Mouse (Mus musculus) adrenal gland, adult (tissue): Measurements from ENCODE around the gene Aip.

ENCODE experiments used
- DNase-seq, 2 experiments: peaks; one replicate each; pipeline ENCODE4 v3.0.0; 2022 to 2023; ENCODE audit warnings: low spot score in 1 of 2; ENCODE audit not compliant: inconsistent age in 2 of 2

Aip gene

GRCm38 (mm10) chr19:4152445-4153231, 27.0 kb upstream of the Aip start:
- peak in 1 of 2 experiments; percentile 56 for DNase-seq

- peak; percentile 57 to 71 for DNase-seq
These were observed 26.2 kb upstream of the Aip start for GRCm38 (mm10) chr19:4151898-4152297.

DNA sequence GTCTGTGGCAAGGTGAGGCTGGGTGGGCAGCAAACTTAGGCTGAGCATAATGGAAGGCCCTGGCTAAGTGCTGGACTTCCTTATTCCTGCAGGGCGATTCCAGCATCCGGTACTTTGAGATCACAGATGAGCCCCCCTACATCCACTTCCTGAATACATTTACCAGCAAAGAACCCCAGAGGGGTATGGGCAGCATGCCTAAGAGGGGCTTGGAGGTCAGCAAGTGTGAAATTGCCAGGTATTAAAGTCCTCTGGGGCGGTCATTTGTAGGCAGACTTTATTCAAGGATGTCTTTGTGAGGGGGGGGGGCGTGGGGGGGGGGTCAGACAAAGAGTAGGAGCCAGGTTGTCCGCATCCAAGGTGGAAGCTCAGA, 25.8 kb upstream of the Aip start:
- DNase-seq = peak in 1 of 2 experiments; percentile 59

DNA sequence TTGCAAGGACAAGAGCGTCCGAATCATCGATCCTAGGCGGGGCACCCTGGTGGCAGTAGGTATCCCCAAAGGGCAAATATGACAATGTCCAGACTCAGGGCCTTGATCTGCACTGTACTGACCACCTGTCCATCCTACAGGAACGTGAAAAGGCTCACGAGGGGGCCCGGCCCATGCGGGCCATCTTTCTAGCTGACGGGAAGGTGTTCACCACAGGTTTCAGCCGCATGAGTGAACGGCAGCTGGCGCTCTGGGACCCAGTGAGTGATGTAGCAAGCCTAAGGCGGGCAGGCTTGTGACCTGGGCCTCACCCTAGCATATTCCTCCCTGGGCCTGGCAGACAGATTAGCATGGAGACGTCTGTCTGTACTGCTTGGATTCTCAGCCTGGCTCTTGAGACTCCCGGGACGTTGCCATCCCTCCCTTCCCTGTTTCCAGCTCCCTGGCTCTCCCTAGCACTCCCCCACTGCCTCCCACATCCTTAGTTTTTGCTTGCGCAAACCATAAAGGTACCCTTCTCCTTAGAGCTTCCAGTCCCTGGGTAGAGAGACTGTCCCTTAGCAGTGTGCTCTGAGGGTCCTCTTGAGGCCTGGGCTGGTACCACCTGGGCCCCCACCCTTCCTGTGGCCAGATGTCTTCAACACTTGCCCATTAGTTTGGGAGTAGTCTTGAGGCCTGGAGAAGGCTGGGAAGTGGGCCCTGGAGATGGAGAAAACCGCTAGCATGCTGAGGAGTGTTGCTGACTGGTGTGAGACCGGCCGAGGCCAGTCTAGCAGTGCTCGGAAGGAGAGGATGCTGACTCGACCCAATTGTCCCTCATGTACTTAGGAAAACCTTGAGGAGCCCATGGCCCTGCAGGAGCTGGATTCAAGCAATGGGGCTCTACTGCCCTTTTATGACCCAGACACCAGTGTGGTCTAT, 25.2 kb upstream of the Aip start:
- peak in 1 of 2 experiments; percentile 42 for DNase-seq

GRCm38 (mm10) chr19:4149764-4150461, 24.3 kb upstream of the Aip start:
- DNase-seq = no peak

GRCm38 (mm10) chr19:4149283-4149682, 23.6 kb upstream of the Aip start:
- no peak for DNase-seq

DNA sequence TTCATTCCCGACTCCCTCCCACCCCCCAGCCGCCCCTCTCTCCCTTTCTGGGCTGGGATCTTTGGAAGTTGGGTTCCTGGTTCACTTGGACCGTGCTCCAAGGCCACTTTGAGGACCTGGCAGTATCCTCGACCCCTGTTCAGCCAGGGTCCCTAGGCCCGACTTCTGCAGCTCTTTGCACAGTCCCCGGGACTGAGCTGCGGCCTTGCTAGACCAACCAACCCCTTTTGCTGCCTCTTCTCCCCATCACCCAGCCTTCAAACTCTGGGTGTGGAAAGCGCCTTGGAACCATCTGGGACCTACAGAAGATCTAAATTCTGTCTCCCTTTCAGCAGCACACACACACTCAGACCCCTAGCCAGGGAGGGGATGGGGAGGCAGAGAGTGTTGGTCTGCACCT, 23.2 kb upstream of the Aip start:
- DNase-seq = peak in 1 of 2 experiments; percentile 76

- DNase-seq = peak; percentile 98 to 100
These were observed 22.8 kb upstream of the Aip start, which contains the start of gene Coro1b for GRCm38 (mm10) chr19:4148491-4148806. Gene Coro1b, plus strand, starts transcription at chr19:4148619.

- no peak for DNase-seq
These were observed 22.3 kb upstream of the Aip start for GRCm38 (mm10) chr19:4147782-4148490.

GRCm38 (mm10) chr19:4147022-4147405, 21.4 kb upstream of the Aip start:
- DNase-seq = no peak

- DNase-seq = no peak
These were observed 20.8 kb upstream of the Aip start for GRCm38 (mm10) chr19:4146366-4147021.

DNA sequence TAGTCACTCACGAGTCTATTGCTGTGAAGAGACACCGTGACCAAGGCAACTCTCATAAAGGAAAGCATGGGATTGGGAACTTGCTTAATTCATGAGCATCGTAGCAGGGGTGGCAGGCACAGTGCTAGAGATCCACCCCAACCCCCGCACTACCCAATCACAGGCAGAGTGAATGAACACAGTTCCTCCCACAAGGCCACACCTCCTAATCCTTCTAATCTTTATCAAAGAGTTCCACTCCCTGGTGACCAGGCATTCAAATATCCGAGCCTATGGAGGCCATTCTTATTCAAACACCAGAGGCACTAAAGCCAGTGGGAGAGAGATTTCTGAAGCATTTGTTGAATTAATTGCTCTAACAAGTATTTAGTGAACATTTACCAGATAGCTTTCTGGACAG, 20.3 kb upstream of the Aip start:
- DNase-seq = no peak

- DNase-seq = peak in 1 of 2 experiments; percentile 62
These were observed 19.2 kb upstream of the Aip start for GRCm38 (mm10) chr19:4144550-4145498.

DNA sequence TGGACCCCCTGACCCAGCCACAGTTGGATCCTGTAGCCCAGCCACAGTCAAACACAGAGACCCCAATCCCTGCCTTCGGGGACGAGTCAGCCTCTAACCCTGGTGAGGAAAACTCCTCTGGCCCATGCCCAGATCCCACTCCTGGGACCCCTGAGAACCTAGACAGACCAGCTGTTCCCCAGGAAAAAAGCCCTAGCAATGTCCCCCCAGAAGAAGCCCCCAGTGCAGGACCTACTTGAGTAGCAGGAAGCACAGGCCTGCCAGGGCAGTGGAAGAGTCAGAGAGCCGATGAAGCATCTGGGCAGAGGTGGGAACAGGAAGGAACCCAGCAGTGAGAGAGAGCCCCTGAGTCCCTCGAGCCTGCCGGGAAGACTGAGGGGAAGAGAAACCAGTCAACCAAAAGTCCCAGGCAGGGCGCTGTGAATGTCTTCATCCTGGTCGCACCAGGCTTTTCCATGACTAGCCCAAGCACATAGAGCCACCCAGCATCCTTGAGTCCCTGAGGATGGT, 18.2 kb upstream of the Aip start, which contains the start of gene Cabp4:
TSS of gene Cabp4 (minus strand) at position 275 of the 510 bp plus-strand sequence.
- DNase-seq = no peak

DNA sequence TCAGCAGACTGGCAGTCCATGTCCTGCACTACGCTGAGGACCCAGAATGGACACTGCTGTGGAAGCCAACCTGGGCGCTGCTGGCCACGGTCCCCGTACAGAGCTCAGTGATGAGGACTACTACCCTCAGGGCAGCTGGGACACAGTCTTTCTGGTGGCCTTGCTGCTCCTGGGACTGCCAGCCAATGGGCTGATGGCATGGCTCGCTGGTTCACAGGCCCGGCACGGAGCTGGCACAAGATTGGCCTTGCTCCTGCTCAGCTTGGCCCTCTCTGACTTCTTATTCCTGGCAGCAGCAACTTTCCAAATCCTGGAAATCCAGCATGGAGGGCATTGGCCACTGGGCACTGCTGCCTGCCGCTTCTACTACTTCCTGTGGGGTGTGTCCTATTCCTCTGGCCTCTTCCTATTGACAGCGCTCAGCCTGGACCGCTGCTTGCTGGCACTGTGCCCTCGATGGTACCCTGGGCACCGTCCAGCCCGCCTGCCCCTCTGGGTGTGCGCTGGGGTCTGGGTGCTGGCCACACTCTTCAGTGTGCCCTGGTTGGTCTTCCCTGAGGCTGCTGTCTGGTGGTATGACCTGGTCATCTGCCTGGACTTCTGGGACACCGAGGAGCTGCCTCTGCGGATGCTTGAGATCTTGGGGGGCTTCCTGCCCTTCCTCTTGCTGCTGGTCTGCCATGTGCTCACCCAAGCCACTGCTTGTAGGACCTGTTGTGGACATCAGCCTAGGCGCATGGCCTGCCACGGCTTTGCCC, 16.9 kb upstream of the Aip start:
- no peak for DNase-seq

DNA sequence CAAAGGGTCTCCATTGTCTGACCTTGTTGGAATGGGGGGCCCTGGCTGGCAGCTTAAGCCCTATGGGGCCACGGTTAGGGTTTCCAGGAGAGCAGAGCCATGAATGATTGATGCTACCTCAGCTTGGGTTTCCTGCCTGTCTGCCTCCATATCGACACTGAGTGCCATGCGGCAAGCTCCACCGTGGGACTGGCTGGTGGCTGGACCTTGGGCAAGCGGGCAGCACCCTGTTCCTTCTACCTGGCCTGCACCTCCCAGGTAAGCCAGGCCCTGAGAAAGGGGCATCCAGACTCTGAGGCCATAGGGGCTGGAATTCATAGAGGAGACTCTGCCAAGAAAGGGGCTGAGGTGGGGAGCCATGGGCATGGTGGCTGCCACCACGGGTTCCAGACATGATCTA, 14.5 kb upstream of the Aip start:
- no peak for DNase-seq

DNA sequence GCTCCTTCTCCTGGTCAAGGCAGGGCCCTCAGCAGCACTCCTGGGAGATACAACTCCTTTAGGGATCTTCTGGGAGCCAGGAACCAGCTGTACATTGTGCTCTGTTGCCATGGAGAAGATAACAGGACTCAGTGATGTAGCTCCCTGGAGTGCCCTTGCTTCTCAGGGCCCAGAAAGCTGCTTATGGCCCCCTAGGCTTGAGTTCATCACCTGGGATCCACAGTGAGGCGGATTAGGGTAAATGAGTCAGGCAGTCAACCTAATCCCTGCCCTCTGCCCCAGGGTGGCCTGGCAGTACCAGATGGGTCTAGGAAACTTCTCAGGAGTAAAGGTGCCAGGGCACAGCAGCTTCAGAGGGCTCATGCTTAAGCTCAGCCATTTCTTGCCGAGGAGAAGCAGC, 13.8 kb upstream of the Aip start, which contains the start of gene Gpr152:
TSS of gene Gpr152 (plus strand) at position 342 of the 400 bp plus-strand sequence.
- DNase-seq = no peak

- no peak for DNase-seq
These were observed 12.3 kb upstream of the Aip start for GRCm38 (mm10) chr19:4137913-4138312.
